Mouse (Mus musculus): ENCODE results near the gene Syngr1. TPM values are rescaled to one million over a fixed set of nuclear protein-coding genes. Genes with fewer than 3 reads are reported as not detected.
A peak's percentile ranks its signal among the peaks of the same experiment; 100 is the strongest.

The Syngr1 gene
- 100 to 1,000 TPM; 429 to 434 TPM for total RNA-seq (2021)
- long read RNA-seq, experiment 1, full-length matches to known transcripts: 87 of 280 reads
- long read RNA-seq, experiment 1, partial matches to known transcripts: 187 of 280 reads
- long read RNA-seq, experiment 1, other reads (novel, unspliced or antisense): 6 of 280 reads
- long read RNA-seq, experiment 2, full-length matches to known transcripts: 68 of 182 reads
- long read RNA-seq, experiment 2, partial matches to known transcripts: 108 of 182 reads
- long read RNA-seq, experiment 2, other reads (novel, unspliced or antisense): 6 of 182 reads

DNA sequence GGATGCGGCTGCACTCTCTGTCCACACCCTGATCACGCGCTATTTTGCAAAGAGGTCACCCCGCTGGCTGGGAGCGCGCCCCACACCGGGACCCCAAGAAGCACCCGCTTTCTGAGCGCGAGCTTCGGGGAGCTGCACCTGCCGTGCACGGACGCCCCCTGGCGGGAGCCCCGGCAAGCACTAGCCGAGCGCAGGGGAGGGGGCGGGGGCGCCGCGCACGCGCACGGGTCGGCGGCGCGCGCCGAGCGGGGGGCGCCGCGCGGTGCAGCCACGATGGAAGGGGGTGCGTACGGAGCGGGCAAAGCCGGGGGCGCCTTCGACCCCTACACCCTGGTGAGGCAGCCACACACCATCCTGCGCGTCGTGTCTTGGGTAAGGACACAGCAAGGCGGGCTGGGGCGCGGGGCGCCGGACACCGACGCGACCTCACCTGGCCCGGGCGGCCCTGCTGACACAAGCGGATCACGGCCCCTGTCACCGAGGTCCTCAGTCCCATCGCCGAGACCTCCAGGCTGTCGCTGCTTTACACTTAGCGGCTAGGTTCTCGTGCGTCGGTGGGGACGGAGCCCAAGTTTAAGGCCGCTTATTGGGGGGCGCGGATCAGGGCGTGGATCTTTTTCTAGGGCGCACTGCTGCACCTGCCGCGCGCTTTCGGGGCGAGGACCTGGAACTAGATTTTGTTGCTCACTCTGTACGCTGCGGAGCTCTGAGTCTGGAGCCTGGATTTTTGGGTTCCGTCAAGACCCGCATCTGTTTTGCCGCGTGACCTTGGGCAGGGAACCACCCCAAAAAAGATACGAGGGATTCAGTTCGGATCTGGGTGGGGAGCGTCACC lies at the start of gene Syngr1, which contains the start of gene Rpl3:
TSS of gene Syngr1 (plus strand) at position 214 of the 835 bp plus-strand sequence.
TSS of gene Rpl3 (minus strand) at position 748 of the 835 bp plus-strand sequence.
- peak; percentile 76 for TF ChIP-seq CTCF (IDR thresholded peaks at IDR 0.05)
- peak; percentile 90 to 92 for DNase-seq (ENCODE audit: extremely low spot score in 1 of 2, low spot score in 2 of 2)
- peak within 1 kb of the TSS; percentile 99 for H3K27ac ChIP-seq
- intact Hi-C loops (cut with DNase I): no loop called here
- peak within 1 kb of the TSS; percentile 76 for H3K4me3 ChIP-seq

DNA sequence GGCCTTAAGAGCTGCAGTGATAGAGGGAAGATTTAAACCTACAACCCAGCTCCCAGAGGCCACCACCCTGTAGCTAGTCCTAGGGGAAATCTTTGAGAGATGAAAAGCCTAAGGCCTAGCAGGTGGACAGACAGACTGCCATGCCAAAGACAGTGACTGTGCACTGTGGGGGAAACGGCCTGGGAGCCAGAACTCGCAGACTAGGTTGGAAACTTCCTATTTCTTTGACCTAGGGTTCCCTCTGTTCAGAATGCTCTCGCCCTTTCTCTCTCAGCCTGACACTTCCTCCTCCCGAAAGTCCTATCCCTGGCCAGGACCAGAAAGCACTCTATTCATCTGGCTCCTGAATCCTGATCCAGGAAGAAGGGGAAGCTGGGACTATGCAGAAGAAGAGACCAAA lies 49.0 kb upstream of the Syngr1 start:
- intact Hi-C loops (cut with DNase I): no loop called here
- Histone ChIP-seq H3K27ac (no peak overlapping the region), H3K4me3 (no peak overlapping the region)
- no peak for TF ChIP-seq CTCF (IDR thresholded peaks at IDR 0.05)
- no peak for DNase-seq (ENCODE audit: extremely low spot score in 1 of 2, low spot score in 2 of 2)

DNA sequence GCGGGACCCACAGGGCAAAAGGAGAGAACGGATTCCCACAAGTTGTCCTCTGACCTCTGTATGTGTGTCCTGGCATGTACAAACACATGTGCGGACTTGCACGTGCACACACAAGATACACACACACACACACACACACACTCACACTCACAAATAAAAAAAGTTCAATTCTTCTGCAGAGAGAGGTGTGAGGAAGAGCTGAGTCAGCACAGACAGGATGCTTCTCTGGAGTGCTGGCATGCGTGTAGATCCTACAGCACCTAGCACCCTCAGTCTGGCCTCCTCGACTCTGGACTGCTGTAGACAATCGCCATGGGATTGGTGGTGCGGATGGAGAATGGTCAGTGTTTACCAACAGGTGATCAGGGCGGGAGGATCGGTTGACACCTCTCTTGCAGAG lies 46.9 kb upstream of the Syngr1 start:
- no peak overlapping the region for H3K27ac ChIP-seq
- no peak for DNase-seq (ENCODE audit: extremely low spot score in 1 of 2, low spot score in 2 of 2)
- no peak for TF ChIP-seq CTCF (IDR thresholded peaks at IDR 0.05)
- intact Hi-C loops (cut with DNase I): no loop called here
- no peak overlapping the region for H3K4me3 ChIP-seq

DNA sequence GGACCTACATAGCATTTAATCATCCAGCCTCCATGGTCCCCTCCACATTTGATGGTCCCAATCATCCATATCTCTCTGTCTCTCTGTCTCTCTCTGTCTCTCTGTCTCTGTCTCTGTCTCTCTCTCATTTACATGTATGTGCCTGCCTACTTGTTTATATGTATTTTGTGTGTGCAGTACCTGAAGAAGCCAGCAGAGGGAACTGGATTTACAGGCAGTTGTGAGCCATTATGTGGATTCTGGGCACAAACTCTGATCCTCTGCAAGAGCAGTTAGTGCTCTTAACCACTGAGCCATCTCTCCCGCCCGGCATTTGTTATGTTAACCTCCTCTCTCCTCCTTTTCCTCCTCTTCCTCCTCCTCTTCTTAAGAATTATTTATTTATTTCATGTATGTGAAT lies 45.4 kb upstream of the Syngr1 start:
- intact Hi-C loops (cut with DNase I): no loop called here
- H3K27ac ChIP-seq: no peak overlapping the region
- DNase-seq (ENCODE audit: extremely low spot score in 1 of 2, low spot score in 2 of 2): no peak
- no peak overlapping the region for H3K4me3 ChIP-seq
- peak; percentile 15 for TF ChIP-seq CTCF (IDR thresholded peaks at IDR 0.05)

DNA sequence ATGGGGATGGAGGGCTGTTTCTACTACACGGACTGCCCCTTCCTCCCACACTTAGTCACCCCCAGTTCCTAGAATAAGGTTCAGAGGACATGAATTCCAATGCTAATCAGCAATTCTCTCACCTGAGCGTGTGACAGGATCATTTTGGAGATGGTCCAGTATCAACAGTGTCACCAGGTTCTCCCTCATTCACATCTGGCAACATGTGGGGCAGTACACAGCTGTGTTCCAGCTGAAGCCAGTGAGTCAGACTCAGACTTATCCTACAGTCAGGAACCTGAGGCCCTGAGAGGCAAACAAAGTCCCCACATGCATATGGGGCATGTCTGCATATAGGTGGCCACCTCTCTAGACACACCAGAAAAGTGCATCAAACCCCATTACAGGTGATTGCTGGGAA lies 43.9 kb upstream of the Syngr1 start:
- no peak for TF ChIP-seq CTCF (IDR thresholded peaks at IDR 0.05)

DNA sequence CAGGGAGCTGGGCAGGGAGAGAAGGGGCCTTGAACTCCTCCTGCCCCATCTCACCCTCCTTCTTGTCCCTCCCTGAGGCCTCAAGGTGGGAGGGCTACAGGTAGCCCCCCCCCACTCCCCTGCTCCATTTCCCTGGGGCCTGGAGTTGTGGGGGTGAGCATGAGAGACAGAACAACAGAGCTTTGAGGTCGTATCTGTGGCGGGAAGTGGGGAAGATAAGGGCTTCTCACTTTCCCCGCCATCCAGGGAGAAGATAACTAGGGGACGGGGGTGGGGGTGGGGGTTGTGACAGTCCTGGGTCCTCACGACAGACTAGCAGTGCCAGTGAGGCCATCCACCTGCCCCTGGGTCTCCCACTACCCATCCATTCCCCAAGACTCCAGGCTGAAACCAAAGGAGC lies 43.2 kb upstream of the Syngr1 start:
- no peak overlapping the region for H3K4me3 ChIP-seq
- intact Hi-C loops (cut with DNase I): no loop called here
- DNase-seq (ENCODE audit: extremely low spot score in 1 of 2, low spot score in 2 of 2): no peak
- no peak overlapping the region for H3K27ac ChIP-seq
- no peak for TF ChIP-seq CTCF (IDR thresholded peaks at IDR 0.05)

More for the DNA sequence above, 43.9 kb upstream of the Syngr1 start:
- H3K4me3 ChIP-seq: no peak overlapping the region
- no peak for DNase-seq (ENCODE audit: extremely low spot score in 1 of 2, low spot score in 2 of 2)
- intact Hi-C loops (cut with DNase I): no loop called here
- no peak overlapping the region for H3K27ac ChIP-seq

DNA sequence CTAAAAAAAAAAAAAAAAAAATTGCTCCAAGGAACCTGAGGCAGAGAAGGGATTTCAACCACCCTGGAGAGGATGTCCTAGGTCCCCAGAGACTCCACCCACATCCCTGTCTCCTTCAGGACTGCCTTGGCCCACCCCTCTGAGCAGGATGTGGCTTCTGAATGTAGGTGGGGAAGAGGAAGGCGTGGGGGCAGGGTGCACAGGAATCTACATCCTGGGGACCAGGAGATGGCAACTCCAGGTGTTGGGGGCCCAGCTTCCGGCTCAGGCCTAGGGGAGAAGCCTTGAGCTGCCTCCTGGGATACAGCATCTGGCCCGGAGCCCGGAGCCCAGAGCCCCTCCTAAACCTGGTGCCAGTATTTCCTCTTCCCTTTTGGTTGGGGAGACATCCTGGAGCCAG lies 41.0 kb upstream of the Syngr1 start:
- DNase-seq (ENCODE audit: extremely low spot score in 1 of 2, low spot score in 2 of 2): no peak
- intact Hi-C loops (cut with DNase I): no loop called here
- no peak overlapping the region for H3K27ac ChIP-seq
- no peak overlapping the region for H3K4me3 ChIP-seq
- TF ChIP-seq CTCF (IDR thresholded peaks at IDR 0.05): no peak

DNA sequence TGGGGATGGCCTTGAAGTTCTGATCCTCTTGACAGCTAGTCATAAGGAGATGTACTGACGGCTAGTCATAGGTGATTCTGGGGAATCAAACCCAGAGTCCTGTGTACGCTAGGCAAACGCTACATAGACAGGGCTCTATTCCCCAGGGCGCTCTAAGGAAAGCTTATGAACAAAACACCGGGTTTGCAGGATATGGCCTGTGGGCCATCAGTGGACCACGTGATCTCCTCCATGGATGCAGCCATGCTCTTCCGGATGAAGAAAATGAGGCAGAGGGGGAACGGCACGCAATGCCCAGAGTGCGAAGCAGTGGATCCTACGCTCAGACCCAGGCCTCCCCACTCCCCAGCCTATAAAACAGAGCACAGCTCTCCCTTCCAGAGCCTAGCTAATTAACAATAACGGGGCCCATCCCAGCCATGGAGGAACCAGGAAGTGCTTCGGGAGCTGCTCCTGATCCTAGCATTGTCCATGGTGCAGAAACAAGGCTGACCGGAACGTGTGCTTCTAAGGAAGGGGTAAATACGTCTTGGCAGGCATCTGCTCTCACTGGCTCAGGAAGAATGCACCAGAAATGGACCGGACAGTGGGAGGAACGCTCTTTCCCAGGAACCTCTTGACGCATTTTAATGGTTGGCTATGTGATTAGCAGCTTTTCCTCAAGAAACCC lies 39.9 kb upstream of the Syngr1 start:
- intact Hi-C loops (cut with DNase I): no loop called here
- H3K27ac ChIP-seq: peak overlapping the region; percentile 44; the same call in 1 of the 2 replicates
- no peak for TF ChIP-seq CTCF (IDR thresholded peaks at IDR 0.05)
- no peak overlapping the region for H3K4me3 ChIP-seq
- DNase-seq (ENCODE audit: extremely low spot score in 1 of 2, low spot score in 2 of 2): no peak

DNA sequence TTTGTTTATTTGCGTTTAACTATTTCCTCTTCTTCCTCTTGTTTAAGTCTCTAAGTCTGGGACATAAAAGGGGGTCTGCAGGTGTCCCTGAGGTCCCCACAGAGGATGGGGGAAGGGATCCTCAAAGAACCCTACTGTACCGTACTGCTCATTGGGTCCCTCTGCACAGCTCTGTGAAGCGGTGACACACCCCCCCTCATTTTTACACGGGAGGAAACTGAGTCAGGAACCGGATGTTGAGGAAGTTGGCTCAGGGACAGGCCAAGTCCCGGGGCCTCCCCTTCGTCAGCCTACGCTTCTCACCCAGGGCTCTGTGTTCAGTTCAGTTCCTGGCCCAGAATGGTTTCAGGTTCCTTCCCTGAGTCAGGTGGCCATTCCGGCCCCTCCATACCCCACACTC lies 39.4 kb upstream of the Syngr1 start:
- intact Hi-C loops (cut with DNase I): no loop called here
- Histone ChIP-seq H3K4me3 (no peak overlapping the region), H3K27ac (no peak overlapping the region; the same call in 1 of the 2 replicates)
- no peak for TF ChIP-seq CTCF (IDR thresholded peaks at IDR 0.05)
- DNase-seq (ENCODE audit: extremely low spot score in 1 of 2, low spot score in 2 of 2): no peak

DNA sequence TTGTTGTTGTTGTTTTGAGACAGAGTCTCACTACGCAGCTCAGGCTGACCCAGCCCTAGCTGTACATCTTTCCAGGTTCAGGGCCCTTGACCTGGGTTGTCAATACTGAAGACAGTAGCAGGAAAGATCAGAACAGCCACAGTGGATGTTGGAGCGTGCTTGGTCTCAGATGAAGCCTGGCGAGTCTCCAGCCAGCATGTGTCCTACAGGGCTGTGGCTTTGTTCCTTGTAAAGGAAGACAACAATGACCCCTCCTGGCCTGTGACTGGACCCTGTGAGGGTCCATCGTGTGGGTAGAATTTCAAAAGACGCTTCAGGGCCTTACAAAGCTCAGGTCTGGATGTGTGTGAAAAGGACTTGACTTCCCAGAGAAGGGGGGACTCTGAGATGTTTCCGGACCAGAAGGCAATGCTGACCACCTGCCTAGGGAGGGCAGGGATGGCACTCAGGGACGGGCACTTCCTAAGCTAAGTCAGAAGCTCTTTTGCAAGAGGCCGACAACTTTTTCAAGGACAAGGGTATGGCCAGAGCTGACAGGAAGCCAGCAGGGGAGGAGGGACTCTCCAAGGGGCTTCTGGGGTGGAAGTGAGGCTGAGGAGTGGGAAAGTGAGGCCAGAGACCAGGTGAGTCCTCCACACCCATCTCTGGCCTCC lies 37.6 kb upstream of the Syngr1 start:
- DNase-seq (ENCODE audit: extremely low spot score in 1 of 2, low spot score in 2 of 2): no peak
- intact Hi-C loops (cut with DNase I): no loop called here

DNA sequence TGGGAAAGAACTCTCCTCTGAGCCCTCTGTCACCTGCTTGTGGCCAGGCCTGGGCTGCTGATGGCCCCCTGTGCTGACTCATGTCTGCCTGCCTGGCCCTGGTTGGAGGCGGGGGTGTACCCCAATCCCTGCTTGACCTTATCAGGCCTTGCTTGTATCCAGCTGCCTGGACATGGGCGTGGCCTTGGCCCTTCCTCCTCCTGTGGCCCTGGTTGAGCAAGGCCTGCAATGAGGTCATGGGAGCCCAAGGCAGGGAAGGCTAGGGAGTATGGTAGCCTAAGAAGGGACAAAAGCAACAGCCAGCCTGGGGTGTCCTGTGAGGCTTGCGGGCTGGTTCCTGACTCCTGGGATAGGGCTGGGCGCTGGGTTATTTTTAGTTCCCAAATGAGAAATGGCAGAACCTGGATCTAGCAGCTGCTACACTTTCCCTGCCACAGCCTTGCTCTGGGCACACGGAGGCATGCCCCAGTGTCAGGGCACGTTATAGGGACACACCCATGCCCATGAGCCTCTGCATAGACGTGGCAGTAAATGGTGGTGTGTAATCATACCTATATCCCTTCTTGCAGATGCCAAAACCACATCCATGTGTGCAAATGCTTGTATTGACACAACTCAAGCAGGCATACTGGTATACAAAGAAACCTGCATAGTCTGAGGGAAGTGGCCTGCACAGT lies 37.0 kb upstream of the Syngr1 start:
- no peak for TF ChIP-seq CTCF (IDR thresholded peaks at IDR 0.05)
- DNase-seq (ENCODE audit: extremely low spot score in 1 of 2, low spot score in 2 of 2): no peak
- Histone ChIP-seq H3K4me3 (no peak overlapping the region), H3K27ac (no peak overlapping the region)
- intact Hi-C loops (cut with DNase I): no loop called here

More for the DNA sequence above, 37.6 kb upstream of the Syngr1 start:
- H3K4me3 ChIP-seq: no peak overlapping the region
- H3K27ac ChIP-seq: no peak overlapping the region
- TF ChIP-seq CTCF (IDR thresholded peaks at IDR 0.05): no peak

Data from left cerebral cortex, adult 2 months (tissue).